Mouse (Mus musculus) hindbrain, embryonic 13.5 days (tissue): ENCODE data around the gene Rab3d. TPM values are rescaled to one million over a fixed set of nuclear protein-coding genes. Genes with fewer than 3 reads are reported as not detected.

Source experiments
- polyA plus RNA-seq: library from polyadenylated mRNA; unstranded; fragments of >200 nt; fragmentation: Nextera tagmentation; extraction: Ambion mirVana; gene quantifications from 2 replicates; pipeline ENCODE4 v1.2.1, GENCODE M21; 2015

Rab3d gene
- polyA plus RNA-seq, 1 experiment from 2014 or later = 15.9 TPM

Other genes starting within 250 kb of the Rab3d start
- gene Ldlr, start 194.7 kb downstream of the Rab3d start, polyA plus RNA-seq = 12.4 and 15.6 TPM in 2 replicates
- gene Spc24, start 157.9 kb downstream of the Rab3d start, polyA plus RNA-seq = 22.0 and 26.4 TPM in 2 replicates
- 4.7 and 5.0 TPM in 2 replicates for gene Kank2, start 119.4 kb downstream of the Rab3d start, polyA plus RNA-seq
- gene Angptl8, start 82.7 kb downstream of the Rab3d start, polyA plus RNA-seq = 0.39 and 0.53 TPM in 2 replicates
- gene Dock6, start 65.6 kb downstream of the Rab3d start, polyA plus RNA-seq = 17.2 and 18.2 TPM in 2 replicates
- 8.9 and 10.4 TPM in 2 replicates for gene Ccdc159, start 9.3 kb upstream of the Rab3d start, polyA plus RNA-seq
- gene Tmem205, start 9.4 kb upstream of the Rab3d start, polyA plus RNA-seq = 47.1 and 48.2 TPM in 2 replicates
- 67.5 and 71.4 TPM in 2 replicates for gene Plppr2, start 18.8 kb upstream of the Rab3d start, polyA plus RNA-seq
- 9.1 and 9.7 TPM in 2 replicates for gene Swsap1, start 37.6 kb upstream of the Rab3d start, polyA plus RNA-seq
- 1.9 and 2.2 TPM in 2 replicates for gene Epor, start 45.3 kb upstream of the Rab3d start, polyA plus RNA-seq
- 1.1 TPM in 2 replicates for gene Rgl3, start 71.3 kb upstream of the Rab3d start, polyA plus RNA-seq
- gene Ccdc151, start 84.4 kb upstream of the Rab3d start, polyA plus RNA-seq = 4.1 and 4.4 TPM in 2 replicates
- gene Prkcsh, start 84.6 kb upstream of the Rab3d start, polyA plus RNA-seq = 99.3 and 101 TPM in 2 replicates
- 80.6 and 81.7 TPM in 2 replicates for gene Elavl3, start 133.8 kb upstream of the Rab3d start, polyA plus RNA-seq
- gene Gm49318, start 153.1 kb upstream of the Rab3d start, polyA plus RNA-seq = not detected in 2 replicates
- gene Zfp653, start 153.2 kb upstream of the Rab3d start, polyA plus RNA-seq = 17.7 and 19.5 TPM in 2 replicates
- 53.5 and 56.5 TPM in 2 replicates for gene Ecsit, start 167.2 kb upstream of the Rab3d start, polyA plus RNA-seq
- 1.4 and 4.5 TPM in 2 replicates for gene Cnn1, start 181.0 kb upstream of the Rab3d start, polyA plus RNA-seq
- gene Elof1, start 199.0 kb upstream of the Rab3d start, polyA plus RNA-seq = 179 and 185 TPM in 2 replicates
- gene Acp5, start 217.5 kb upstream of the Rab3d start, polyA plus RNA-seq = 0.82 and 0.98 TPM in 2 replicates
- 81.3 and 88.2 TPM in 2 replicates for gene Pigyl, start 238.7 kb upstream of the Rab3d start, polyA plus RNA-seq